Mouse (Mus musculus): ENCODE measurements at regions not wholly inside any gene's neighbourhood (a gene's known extent, or its start where the extent isn't known, plus 50 kb on each side); places are given as distances from the start of the nearest gene placed in this dataset.

GRCm38 (mm10) chr7:136556436-136556835 is 338.0 kb upstream of the Mgmt start:
- TF ChIP-seq POLR2A (IDR thresholded peaks at IDR 0.05; ENCODE audit: borderline replicate concordance, extremely low read depth, low read depth, low read length): no peak
- TF ChIP-seq CTCF (IDR thresholded peaks at IDR 0.05; ENCODE audit: insufficient read depth, low read length): no peak

Measured in lung, adult 2 months (tissue).